Mouse (Mus musculus): Measurements from ENCODE around the gene Dhodh. TPM values are rescaled to one million over a fixed set of nuclear protein-coding genes. Genes with fewer than 3 reads are reported as not detected.

The Dhodh gene
- 57.3 and 103 TPM in 2 replicates for total RNA-seq (2012; rRNA removed)

DNA sequence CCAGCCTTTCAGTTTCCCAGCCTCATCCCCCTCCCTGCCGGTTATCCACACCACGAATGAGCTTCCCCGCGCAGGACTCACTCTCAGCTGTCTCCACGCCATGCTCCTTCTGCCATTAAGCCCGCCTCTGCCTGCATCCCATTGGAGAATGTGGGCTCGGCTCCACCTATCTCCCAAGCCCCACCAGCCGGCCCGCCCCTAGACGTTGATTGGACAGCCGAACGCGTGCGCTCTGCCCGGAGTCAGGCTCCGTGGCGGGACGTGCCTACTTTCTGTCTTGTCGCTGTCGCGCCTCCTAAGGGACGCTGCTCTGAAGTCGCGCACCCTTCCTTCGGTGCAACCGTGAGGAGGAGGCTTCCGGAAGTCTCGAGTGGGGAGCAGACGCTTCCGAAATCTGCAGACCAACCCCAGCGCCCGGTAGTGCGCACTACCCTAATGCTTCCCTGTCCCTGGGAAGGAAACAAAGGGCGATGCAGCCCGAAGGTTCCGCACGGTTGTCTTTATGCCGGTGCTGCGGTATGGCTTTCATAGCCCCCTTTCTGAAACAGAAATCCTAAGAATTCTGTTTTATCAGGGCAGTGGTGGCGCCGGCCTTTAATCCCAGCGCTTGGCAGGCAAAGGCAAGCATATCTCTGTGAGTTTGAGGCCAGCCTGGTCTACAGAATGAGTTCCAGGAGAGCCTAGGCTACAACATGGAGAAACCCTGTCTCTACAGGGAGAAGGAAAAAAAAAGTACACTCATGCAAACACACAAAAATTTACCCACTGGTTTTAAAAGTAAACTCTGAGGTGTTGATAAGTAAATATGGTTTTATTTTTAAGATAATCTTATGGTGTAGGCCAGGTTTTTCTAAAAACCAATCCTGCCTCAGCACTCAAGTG is at the start of gene Dhodh:
Gene Dhodh, minus strand, starts transcription at position 403 of the 882 bp plus-strand sequence.
- in situ Hi-C loops (cut with MboI; ENCODE audit: low sequenced_read_pairs in 2 of 2, unreplicated experiment in 2 of 2), result no loop called here
- H3K4me1 ChIP-seq (ENCODE audit: control insufficient read depth in 2 of 2, insufficient read depth in 2 of 2, low read length in 2 of 2, poor library complexity in 1 of 2), result peaks cover 0 to 3% of the 10 kb centered on the region in 2 experiments; a peak in 2 of 4 replicates
- H3K27ac ChIP-seq (ENCODE audit: insufficient read depth, low read depth, low read length, poor library complexity, severe bottlenecking), result peak within 1 kb of the TSS; percentile 62
- TF ChIP-seq ZNF384 (IDR thresholded peaks at IDR 0.05; ENCODE audit: low read depth, low read length) (no peak; the same call in 1 of the 2 replicates), CHD2 (IDR thresholded peaks at IDR 0.05; ENCODE audit: low read depth, low read length) (no peak), MAFK (IDR thresholded peaks at IDR 0.05; ENCODE audit: insufficient read depth, low read depth, low read length) (no peak), HCFC1 (IDR thresholded peaks at IDR 0.05; ENCODE audit: borderline replicate concordance, insufficient read depth, low read length) (peak; percentile 85), ZC3H11A (IDR thresholded peaks at IDR 0.05; ENCODE audit: borderline replicate concordance, low read depth, low read length) (no peak)
- DNase-seq (ENCODE audit: low read depth, low spot score), result peak; percentile 93
- H3K4me3 ChIP-seq (ENCODE audit: insufficient read depth in 1 of 2, low read depth in 1 of 2, low read length in 2 of 2, poor library complexity in 1 of 2, severe bottlenecking in 1 of 2), result peak within 1 kb of the TSS; percentile 86 to 94
- peaks cover 16% of the 10 kb centered on the region for H3K36me3 ChIP-seq (ENCODE audit: control insufficient read depth, insufficient read depth, low read length, poor library complexity, severe bottlenecking)
- H3K9me3 ChIP-seq (ENCODE audit: control insufficient read depth, insufficient read depth, low read depth, low read length), result no peaks in the 10 kb centered on the region
- H3K9ac ChIP-seq (ENCODE audit: insufficient read depth, low read depth, low read length, poor library complexity, severe bottlenecking), result peak within 1 kb of the TSS; percentile 87

DNA sequence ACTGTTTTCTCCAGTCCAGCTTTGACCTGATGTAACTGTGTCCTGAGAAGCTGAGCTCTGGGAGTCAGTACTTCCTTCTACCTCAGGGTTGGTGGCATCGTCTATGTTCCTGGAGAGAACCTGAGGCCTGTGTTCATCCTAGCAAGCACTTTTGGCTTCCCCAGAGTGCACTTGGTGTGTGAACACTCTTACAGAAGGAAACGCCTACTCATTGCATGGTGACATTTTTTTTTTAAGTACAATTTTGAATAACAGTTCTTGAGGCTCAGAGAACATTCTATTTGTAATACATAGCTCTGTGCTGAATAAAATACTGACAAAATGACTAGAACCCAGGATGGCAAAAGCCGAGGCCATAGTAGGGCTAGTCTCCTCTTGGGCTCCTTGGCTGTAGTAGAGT is 48.4 kb upstream of the Dhodh start:
- in situ Hi-C loops (cut with MboI; ENCODE audit: low sequenced_read_pairs in 2 of 2, unreplicated experiment in 2 of 2), result no loop called here
- TF ChIP-seq CHD2 (IDR thresholded peaks at IDR 0.05; ENCODE audit: low read depth, low read length), result no peak
- TF ChIP-seq MAFK (IDR thresholded peaks at IDR 0.05; ENCODE audit: insufficient read depth, low read depth, low read length), result no peak
- TF ChIP-seq ZNF384 (IDR thresholded peaks at IDR 0.05; ENCODE audit: low read depth, low read length), result no peak
- TF ChIP-seq ZC3H11A (IDR thresholded peaks at IDR 0.05; ENCODE audit: borderline replicate concordance, low read depth, low read length), result no peak
- TF ChIP-seq HCFC1 (IDR thresholded peaks at IDR 0.05; ENCODE audit: borderline replicate concordance, insufficient read depth, low read length), result no peak
- DNase-seq (ENCODE audit: low read depth, low spot score), result no peak
- no peaks in the 10 kb centered on the region for H3K4me1 ChIP-seq (ENCODE audit: control insufficient read depth in 2 of 2, insufficient read depth in 2 of 2, low read length in 2 of 2, poor library complexity in 1 of 2)
- H3K4me3 ChIP-seq (ENCODE audit: insufficient read depth in 1 of 2, low read depth in 1 of 2, low read length in 2 of 2, poor library complexity in 1 of 2, severe bottlenecking in 1 of 2), result no peak overlapping the region
- no peak overlapping the region for H3K27ac ChIP-seq (ENCODE audit: insufficient read depth, low read depth, low read length, poor library complexity, severe bottlenecking)
- no peaks in the 10 kb centered on the region for H3K36me3 ChIP-seq (ENCODE audit: control insufficient read depth, insufficient read depth, low read length, poor library complexity, severe bottlenecking)
- H3K9ac ChIP-seq (ENCODE audit: insufficient read depth, low read depth, low read length, poor library complexity, severe bottlenecking), result no peak overlapping the region
- H3K9me3 ChIP-seq (ENCODE audit: control insufficient read depth, insufficient read depth, low read depth, low read length), result no peaks in the 10 kb centered on the region

DNA sequence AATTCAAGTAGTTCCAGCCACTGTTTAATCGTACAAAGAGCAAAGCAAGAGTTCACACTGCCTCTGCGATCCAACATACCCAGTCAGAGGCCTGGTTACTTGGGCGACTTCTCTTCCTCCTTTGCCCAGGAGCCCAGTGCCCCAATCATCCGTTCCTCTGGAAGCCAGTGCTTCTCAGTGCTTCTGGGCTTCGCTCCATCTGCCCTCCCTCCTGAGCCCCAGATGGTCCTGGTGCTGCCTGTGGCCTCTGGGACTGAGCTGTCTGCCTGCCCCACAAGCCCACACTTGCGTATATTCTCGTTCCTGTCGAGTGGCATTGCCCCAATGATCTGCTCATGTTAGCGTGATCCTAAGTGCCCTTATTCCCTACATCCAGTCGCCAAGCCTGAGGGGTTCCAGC is 42.3 kb upstream of the Dhodh start:
- H3K4me3 ChIP-seq (ENCODE audit: insufficient read depth in 1 of 2, low read depth in 1 of 2, low read length in 2 of 2, poor library complexity in 1 of 2, severe bottlenecking in 1 of 2), result no peak overlapping the region
- in situ Hi-C loops (cut with MboI; ENCODE audit: low sequenced_read_pairs in 2 of 2, unreplicated experiment in 2 of 2), result no loop called here
- H3K9me3 ChIP-seq (ENCODE audit: control insufficient read depth, insufficient read depth, low read depth, low read length), result no peaks in the 10 kb centered on the region
- H3K4me1 ChIP-seq (ENCODE audit: control insufficient read depth in 2 of 2, insufficient read depth in 2 of 2, low read length in 2 of 2, poor library complexity in 1 of 2), result peaks cover 0 to 2% of the 10 kb centered on the region in 2 experiments; a peak in 1 of 4 replicates
- DNase-seq (ENCODE audit: low read depth, low spot score), result no peak
- H3K36me3 ChIP-seq (ENCODE audit: control insufficient read depth, insufficient read depth, low read length, poor library complexity, severe bottlenecking), result no peaks in the 10 kb centered on the region
- no peak overlapping the region for H3K9ac ChIP-seq (ENCODE audit: insufficient read depth, low read depth, low read length, poor library complexity, severe bottlenecking)
- TF ChIP-seq MAFK (IDR thresholded peaks at IDR 0.05; ENCODE audit: insufficient read depth, low read depth, low read length) (no peak), ZNF384 (IDR thresholded peaks at IDR 0.05; ENCODE audit: low read depth, low read length) (no peak), CHD2 (IDR thresholded peaks at IDR 0.05; ENCODE audit: low read depth, low read length) (no peak), HCFC1 (IDR thresholded peaks at IDR 0.05; ENCODE audit: borderline replicate concordance, insufficient read depth, low read length) (no peak), ZC3H11A (IDR thresholded peaks at IDR 0.05; ENCODE audit: borderline replicate concordance, low read depth, low read length) (no peak)
- no peak overlapping the region for H3K27ac ChIP-seq (ENCODE audit: insufficient read depth, low read depth, low read length, poor library complexity, severe bottlenecking)

DNA sequence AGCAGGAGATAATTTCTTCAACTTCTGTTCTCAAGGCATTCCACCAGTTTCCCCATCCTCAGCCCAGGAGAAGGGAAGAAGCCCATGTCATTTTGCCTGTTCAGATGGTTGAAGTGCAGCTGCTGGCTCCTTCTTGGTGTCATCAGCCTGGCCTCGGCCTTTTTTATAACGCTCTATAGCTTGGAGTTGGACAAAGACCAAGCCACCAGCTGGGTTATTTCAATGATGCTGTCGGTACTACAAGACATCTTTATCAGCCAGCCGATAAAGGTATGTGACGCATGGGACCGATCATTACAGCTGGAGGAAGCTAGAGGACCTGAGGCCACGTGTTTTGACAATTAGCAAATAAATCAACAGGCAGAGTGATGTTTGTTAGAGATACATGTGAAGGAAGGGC is 40.0 kb upstream of the Dhodh start:
- Histone ChIP-seq H3K9me3 (ENCODE audit: control insufficient read depth, insufficient read depth, low read depth, low read length) (no peaks in the 10 kb centered on the region), H3K36me3 (ENCODE audit: control insufficient read depth, insufficient read depth, low read length, poor library complexity, severe bottlenecking) (no peaks in the 10 kb centered on the region), H3K4me3 (ENCODE audit: insufficient read depth in 1 of 2, low read depth in 1 of 2, low read length in 2 of 2, poor library complexity in 1 of 2, severe bottlenecking in 1 of 2) (no peak overlapping the region), H3K9ac (ENCODE audit: insufficient read depth, low read depth, low read length, poor library complexity, severe bottlenecking) (no peak overlapping the region), H3K4me1 (ENCODE audit: control insufficient read depth in 2 of 2, insufficient read depth in 2 of 2, low read length in 2 of 2, poor library complexity in 1 of 2) (peaks cover 0 to 2% of the 10 kb centered on the region in 2 experiments; a peak in 1 of 4 replicates), H3K27ac (ENCODE audit: insufficient read depth, low read depth, low read length, poor library complexity, severe bottlenecking) (no peak overlapping the region)
- DNase-seq (ENCODE audit: low read depth, low spot score), result no peak
- in situ Hi-C loops (cut with MboI; ENCODE audit: low sequenced_read_pairs in 2 of 2, unreplicated experiment in 2 of 2), result no loop called here
- TF ChIP-seq HCFC1 (IDR thresholded peaks at IDR 0.05; ENCODE audit: borderline replicate concordance, insufficient read depth, low read length) (no peak), CHD2 (IDR thresholded peaks at IDR 0.05; ENCODE audit: low read depth, low read length) (no peak), ZC3H11A (IDR thresholded peaks at IDR 0.05; ENCODE audit: borderline replicate concordance, low read depth, low read length) (no peak), MAFK (IDR thresholded peaks at IDR 0.05; ENCODE audit: insufficient read depth, low read depth, low read length) (no peak), ZNF384 (IDR thresholded peaks at IDR 0.05; ENCODE audit: low read depth, low read length) (no peak)
